Mouse (Mus musculus) midbrain, postnatal 0 days (tissue): ENCODE measurements at regions not wholly inside any gene's neighbourhood (a gene's known extent, or its start where the extent isn't known, plus 50 kb on each side); places are given as distances from the start of the nearest gene placed in this dataset.

ENCODE experiments used
- ATAC-seq: fragments of 200-750 bp; cut with Nextera tagmentation; 2 replicates; pipeline ENCODE4 v1.8.0; 2017; ENCODE audit warnings: moderate number of reproducible peaks, mild to moderate bottlenecking, moderate TSS enrichment, moderate library complexity; ENCODE audit not compliant: low FRiP score
- DNase-seq: peaks from one replicate; pipeline ENCODE4 v3.0.0-alpha.2; 2015; ENCODE audit warnings: low spot score
- H3K27ac ChIP-seq: fragments of 300-500 bp; sonication (generic); 2 replicates; pipeline ENCODE4 v1.5.1; 2014; ENCODE audit warnings: low read depth, mild to moderate bottlenecking, low read length, mixed read lengths
- H3K27me3 ChIP-seq: fragments of 300-500 bp; sonication (generic); 2 replicates; pipeline ENCODE4 v1.6.1; 2014; ENCODE audit warnings: low read length, control low read depth, mixed read lengths; ENCODE audit not compliant: insufficient read depth
- H3K36me3 ChIP-seq: fragments of 300-500 bp; sonication (generic); 2 replicates; pipeline ENCODE4 v1.6.1; 2014; ENCODE audit warnings: low read length, control low read depth, mixed read lengths; ENCODE audit not compliant: insufficient read depth
- H3K4me1 ChIP-seq: fragments of 300-500 bp; sonication (generic); 2 replicates; pipeline ENCODE4 v1.6.1; 2014; ENCODE audit warnings: mild to moderate bottlenecking, control low read depth, antibody characterized with exemption, low read length, mixed read lengths; ENCODE audit not compliant: insufficient read depth
- H3K4me2 ChIP-seq: fragments of 300-500 bp; sonication (generic); 2 replicates; pipeline ENCODE4 v1.6.1; 2014; ENCODE audit warnings: low read depth, mild to moderate bottlenecking, low read length, mixed read lengths; ENCODE audit not compliant: poor library complexity, severe bottlenecking
- H3K4me3 ChIP-seq: fragments of 300-500 bp; sonication (generic); 2 replicates; pipeline ENCODE4 v1.5.1; 2014; ENCODE audit warnings: low read depth, mild to moderate bottlenecking, low read length, moderate library complexity
- H3K9ac ChIP-seq: fragments of 300-500 bp; sonication (generic); replicated peaks from 2 replicates; pipeline ENCODE4 v1.6.1; 2014; ENCODE audit warnings: mild to moderate bottlenecking, low read length, moderate library complexity, mixed read lengths; ENCODE audit not compliant: poor library complexity, severe bottlenecking
- H3K9me3 ChIP-seq: fragments of 300-500 bp; sonication (generic); 2 replicates; pipeline ENCODE4 v1.6.1; 2016; ENCODE audit warnings: low read length, control low read depth
- CTCF ChIP-seq: IDR thresholded peaks from 2 replicates; pipeline ENCODE4 v1.5.1; 2016; ENCODE audit warnings: antibody characterized with exemption, mild to moderate bottlenecking
- WGBS: fragments of 180-500 bp; shearing (Covaris S2); extraction: QIAGEN DNeasy Blood & Tissue Kit; methylation state at CpG from one replicate; pipeline ENCODE4 v1.1.7; 2014; 5-methylcytosine and 5-hydroxymethylcytosine counted together

GRCm38 (mm10) chr8:116344590-116345222 lies 160.1 kb upstream of the Dynlrb2 start:
- Histone ChIP-seq H3K9me3 (no peaks in the 10 kb centered on the region), H3K27me3 (no peaks in the 10 kb centered on the region), H3K4me1 (no peaks in the 10 kb centered on the region), H3K4me2 (no peak overlapping the region), H3K36me3 (no peaks in the 10 kb centered on the region), H3K4me3 (no peak overlapping the region), H3K9ac (no peak overlapping the region), H3K27ac (no peak overlapping the region)
- DNase-seq (no peak), ATAC-seq (no peak)
- TF ChIP-seq CTCF, result no peak
- WGBS, result 87% methylated on average over 5 of the region's 5 CpGs

GRCm38 (mm10) chr8:116343534-116343933 lies 161.2 kb upstream of the Dynlrb2 start:
- Histone ChIP-seq H3K4me1 (no peaks in the 10 kb centered on the region), H3K9ac (no peak overlapping the region), H3K4me3 (no peak overlapping the region), H3K27me3 (no peaks in the 10 kb centered on the region), H3K27ac (no peak overlapping the region), H3K9me3 (no peaks in the 10 kb centered on the region), H3K36me3 (no peaks in the 10 kb centered on the region), H3K4me2 (no peak overlapping the region)
- no peak for TF ChIP-seq CTCF
- peak; percentile 2 for DNase-seq
- WGBS, result 70% methylated on average over 5 of the region's 5 CpGs
- ATAC-seq, result no peak

DNA sequence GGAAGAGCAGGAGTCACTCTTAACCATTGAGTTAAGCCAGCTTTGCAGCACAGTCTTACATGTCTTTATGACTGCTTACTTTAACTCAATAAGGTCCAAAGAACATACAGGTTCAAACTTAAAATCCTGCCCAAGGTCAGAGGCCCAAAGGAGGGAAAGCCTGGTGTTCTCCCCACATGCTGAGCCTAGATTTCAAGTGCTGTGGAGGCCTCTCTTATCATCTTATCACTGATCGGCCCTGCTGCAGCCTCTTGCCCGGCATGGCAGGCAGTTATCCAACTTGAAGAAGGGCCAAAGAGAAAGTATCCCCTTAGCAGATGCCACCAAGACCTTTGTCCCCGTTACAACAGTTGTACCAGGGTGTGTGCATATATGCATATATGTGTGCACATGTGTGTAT lies 170.0 kb upstream of the Dynlrb2 start:
- no peak for TF ChIP-seq CTCF
- WGBS, result 94% methylated on average over 3 of the region's 3 CpGs
- no peak for ATAC-seq

GRCm38 (mm10) chr8:116334101-116334500 lies 170.7 kb upstream of the Dynlrb2 start:
- Histone ChIP-seq H3K9ac (no peak overlapping the region), H3K27ac (no peak overlapping the region), H3K4me3 (no peak overlapping the region), H3K4me1 (no peaks in the 10 kb centered on the region), H3K4me2 (no peak overlapping the region), H3K27me3 (no peaks in the 10 kb centered on the region), H3K9me3 (no peaks in the 10 kb centered on the region), H3K36me3 (no peaks in the 10 kb centered on the region)
- no peak for ATAC-seq
- no peak for DNase-seq
- TF ChIP-seq CTCF, result no peak
- WGBS, result 89% methylated on average over 3 of the region's 3 CpGs

More for the DNA sequence above, 170.0 kb upstream of the Dynlrb2 start:
- Histone ChIP-seq H3K36me3 (no peaks in the 10 kb centered on the region), H3K27me3 (no peaks in the 10 kb centered on the region), H3K4me2 (no peak overlapping the region), H3K9ac (no peak overlapping the region), H3K9me3 (no peaks in the 10 kb centered on the region), H3K4me1 (no peaks in the 10 kb centered on the region), H3K4me3 (no peak overlapping the region), H3K27ac (no peak overlapping the region)
- DNase-seq, result no peak

- no peak for TF ChIP-seq CTCF
- Histone ChIP-seq H3K27me3 (no peaks in the 10 kb centered on the region), H3K4me3 (no peak overlapping the region), H3K9ac (no peak overlapping the region), H3K27ac (no peak overlapping the region), H3K9me3 (no peaks in the 10 kb centered on the region), H3K4me1 (no peaks in the 10 kb centered on the region), H3K36me3 (no peaks in the 10 kb centered on the region), H3K4me2 (no peak overlapping the region)
- DNase-seq, result no peak
- 79% methylated on average over 13 of the region's 13 CpGs for WGBS
- no peak for ATAC-seq
Measured at GRCm38 (mm10) chr8:116320014-116320680, 184.6 kb upstream of the Dynlrb2 start.

- ATAC-seq, result no peak
- Histone ChIP-seq H3K4me3 (no peak overlapping the region), H3K9ac (no peak overlapping the region), H3K27me3 (no peaks in the 10 kb centered on the region), H3K4me2 (no peak overlapping the region), H3K4me1 (no peaks in the 10 kb centered on the region), H3K36me3 (no peaks in the 10 kb centered on the region), H3K27ac (no peak overlapping the region), H3K9me3 (no peaks in the 10 kb centered on the region)
- WGBS, result 28% methylated on average over 5 of the region's 5 CpGs
- DNase-seq, result no peak
- no peak for TF ChIP-seq CTCF
Measured at GRCm38 (mm10) chr8:116315410-116315809, 189.4 kb upstream of the Dynlrb2 start.
